Mouse (Mus musculus): Measurements from ENCODE around the gene Nwd2. TPM values are rescaled to one million over a fixed set of nuclear protein-coding genes. Genes with fewer than 3 reads are reported as not detected.

The Nwd2 gene
- polyA plus RNA-seq, 1 experiment from 2014 or later, result 0.14 TPM

DNA sequence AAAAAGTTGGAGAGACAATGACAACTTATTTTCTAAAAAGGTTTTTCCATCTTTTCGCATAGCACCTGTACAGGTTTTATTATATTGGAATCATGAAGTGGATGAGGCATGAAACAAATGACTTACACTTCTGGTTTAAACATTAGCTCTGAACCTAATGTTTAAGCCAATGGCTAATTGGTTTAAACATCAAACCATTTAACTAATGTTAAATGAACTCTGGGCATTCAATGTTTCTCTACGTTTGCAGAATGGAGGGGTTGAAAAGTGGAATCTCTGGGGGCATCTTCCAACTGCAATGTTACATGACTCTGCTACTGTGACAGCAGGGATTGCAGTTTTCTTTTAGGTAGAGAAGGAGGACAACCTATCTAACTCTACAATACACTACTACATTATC is 27.0 kb downstream of the Nwd2 start:
- Histone ChIP-seq H3K9me3 (no peaks in the 10 kb centered on the region), H3K4me1 (no peaks in the 10 kb centered on the region), H3K36me3 (no peaks in the 10 kb centered on the region), H3K27ac (no peak overlapping the region), H3K27me3 (ENCODE audit: insufficient read depth, poor library complexity, severe bottlenecking) (no peaks in the 10 kb centered on the region), H3K4me3 (no peak overlapping the region)
- 87% methylated on average over 2 of the region's 2 CpGs for WGBS
- DNase-seq (ENCODE audit: low spot score), result no peak

GRCm38 (mm10) chr5:63689084-63689483 is 40.2 kb downstream of the Nwd2 start:
- no peaks in the 10 kb centered on the region for H3K27me3 ChIP-seq (ENCODE audit: insufficient read depth, poor library complexity, severe bottlenecking)
- H3K27ac ChIP-seq, result no peak overlapping the region
- H3K4me3 ChIP-seq, result no peak overlapping the region
- 52% methylated on average over 1 of the region's 1 CpGs for WGBS
- no peaks in the 10 kb centered on the region for H3K36me3 ChIP-seq
- DNase-seq (ENCODE audit: low spot score), result no peak
- H3K9me3 ChIP-seq, result no peaks in the 10 kb centered on the region
- H3K4me1 ChIP-seq, result no peaks in the 10 kb centered on the region

DNA sequence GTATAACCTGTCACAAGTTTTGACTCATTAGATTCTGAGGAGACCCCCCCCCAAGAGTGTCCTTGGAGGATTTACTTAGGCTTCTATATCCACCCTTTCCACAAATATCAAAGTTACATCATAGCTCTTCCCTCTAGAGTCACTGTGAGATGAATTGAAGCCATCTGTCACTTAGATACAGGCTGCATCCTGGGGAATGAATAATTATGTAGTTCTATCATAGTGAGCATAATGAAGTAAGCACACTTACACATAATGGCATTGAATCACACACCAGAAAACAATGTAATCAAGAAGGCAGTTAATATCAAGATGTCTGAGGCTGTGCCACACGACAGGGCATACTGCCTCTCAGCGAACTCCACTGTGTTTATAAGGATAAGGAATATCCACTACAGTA is 47.9 kb downstream of the Nwd2 start:
- Histone ChIP-seq H3K4me1 (no peaks in the 10 kb centered on the region), H3K36me3 (no peaks in the 10 kb centered on the region), H3K27ac (no peak overlapping the region), H3K4me3 (no peak overlapping the region), H3K9me3 (no peaks in the 10 kb centered on the region), H3K27me3 (ENCODE audit: insufficient read depth, poor library complexity, severe bottlenecking) (no peaks in the 10 kb centered on the region)
- no peak for DNase-seq (ENCODE audit: low spot score)
- 81% methylated on average over 2 of the region's 2 CpGs for WGBS

GRCm38 (mm10) chr5:63697196-63697595 is 48.3 kb downstream of the Nwd2 start:
- WGBS, result 72% methylated on average over 5 of the region's 5 CpGs
- H3K4me3 ChIP-seq, result no peak overlapping the region

GRCm38 (mm10) chr5:63728955-63729354 is 80.1 kb downstream of the Nwd2 start:
- Histone ChIP-seq H3K36me3 (no peaks in the 10 kb centered on the region), H3K27me3 (ENCODE audit: insufficient read depth, poor library complexity, severe bottlenecking) (no peaks in the 10 kb centered on the region), H3K4me3 (no peak overlapping the region), H3K9me3 (no peaks in the 10 kb centered on the region), H3K27ac (no peak overlapping the region), H3K4me1 (no peaks in the 10 kb centered on the region)
- WGBS, result 65% methylated on average over 3 of the region's 3 CpGs
- no peak for DNase-seq (ENCODE audit: low spot score)

More at GRCm38 (mm10) chr5:63697196-63697595, 48.3 kb downstream of the Nwd2 start:
- H3K27ac ChIP-seq, result no peak overlapping the region
- no peaks in the 10 kb centered on the region for H3K36me3 ChIP-seq
- no peaks in the 10 kb centered on the region for H3K27me3 ChIP-seq (ENCODE audit: insufficient read depth, poor library complexity, severe bottlenecking)
- no peaks in the 10 kb centered on the region for H3K9me3 ChIP-seq
- no peaks in the 10 kb centered on the region for H3K4me1 ChIP-seq
- no peak for DNase-seq (ENCODE audit: low spot score)

GRCm38 (mm10) chr5:63735521-63735920 is 86.6 kb downstream of the Nwd2 start:
- H3K4me3 ChIP-seq, result no peak overlapping the region
- H3K4me1 ChIP-seq, result no peaks in the 10 kb centered on the region
- DNase-seq (ENCODE audit: low spot score), result no peak
- no peak overlapping the region for H3K27ac ChIP-seq
- H3K9me3 ChIP-seq, result no peaks in the 10 kb centered on the region
- WGBS, result 64% methylated on average over 7 of the region's 7 CpGs
- no peaks in the 10 kb centered on the region for H3K36me3 ChIP-seq
- H3K27me3 ChIP-seq (ENCODE audit: insufficient read depth, poor library complexity, severe bottlenecking), result no peaks in the 10 kb centered on the region

GRCm38 (mm10) chr5:63743426-63743825 is 94.5 kb downstream of the Nwd2 start:
- Histone ChIP-seq H3K4me1 (no peaks in the 10 kb centered on the region), H3K27me3 (ENCODE audit: insufficient read depth, poor library complexity, severe bottlenecking) (no peaks in the 10 kb centered on the region), H3K9me3 (no peaks in the 10 kb centered on the region), H3K4me3 (no peak overlapping the region), H3K36me3 (no peaks in the 10 kb centered on the region), H3K27ac (no peak overlapping the region)
- DNase-seq (ENCODE audit: low spot score), result no peak
- WGBS, result 75% methylated on average over 2 of the region's 2 CpGs

- no peaks in the 10 kb centered on the region for H3K4me1 ChIP-seq
- H3K36me3 ChIP-seq, result no peaks in the 10 kb centered on the region
- no peak overlapping the region for H3K4me3 ChIP-seq
- no peaks in the 10 kb centered on the region for H3K9me3 ChIP-seq
- H3K27me3 ChIP-seq (ENCODE audit: insufficient read depth, poor library complexity, severe bottlenecking), result no peaks in the 10 kb centered on the region
- no peak for DNase-seq (ENCODE audit: low spot score)
- 77% methylated on average over 2 of the region's 2 CpGs for WGBS
- no peak overlapping the region for H3K27ac ChIP-seq
Measured at GRCm38 (mm10) chr5:63748299-63748698, 99.4 kb downstream of the Nwd2 start.

GRCm38 (mm10) chr5:63748759-63749158 is 99.9 kb downstream of the Nwd2 start:
- no peak for DNase-seq (ENCODE audit: low spot score)
- no peaks in the 10 kb centered on the region for H3K4me1 ChIP-seq
- H3K27me3 ChIP-seq (ENCODE audit: insufficient read depth, poor library complexity, severe bottlenecking), result no peaks in the 10 kb centered on the region
- H3K4me3 ChIP-seq, result no peak overlapping the region
- 78% methylated on average over 1 of the region's 1 CpGs for WGBS
- H3K9me3 ChIP-seq, result no peaks in the 10 kb centered on the region
- no peak overlapping the region for H3K27ac ChIP-seq
- H3K36me3 ChIP-seq, result no peaks in the 10 kb centered on the region

GRCm38 (mm10) chr5:63755092-63755761 is 106.3 kb downstream of the Nwd2 start:
- H3K27me3 ChIP-seq (ENCODE audit: insufficient read depth, poor library complexity, severe bottlenecking), result no peaks in the 10 kb centered on the region
- H3K9me3 ChIP-seq, result no peaks in the 10 kb centered on the region
- 70% methylated on average over 5 of the region's 5 CpGs for WGBS
- no peak overlapping the region for H3K27ac ChIP-seq
- no peaks in the 10 kb centered on the region for H3K36me3 ChIP-seq
- DNase-seq (ENCODE audit: low spot score), result no peak
- H3K4me1 ChIP-seq, result no peaks in the 10 kb centered on the region
- no peak overlapping the region for H3K4me3 ChIP-seq

GRCm38 (mm10) chr5:63755938-63756337 is 107.0 kb downstream of the Nwd2 start:
- no peak overlapping the region for H3K27ac ChIP-seq
- H3K9me3 ChIP-seq, result no peaks in the 10 kb centered on the region
- 79% methylated on average over 3 of the region's 3 CpGs for WGBS
- no peaks in the 10 kb centered on the region for H3K4me1 ChIP-seq
- no peak for DNase-seq (ENCODE audit: low spot score)
- no peaks in the 10 kb centered on the region for H3K27me3 ChIP-seq (ENCODE audit: insufficient read depth, poor library complexity, severe bottlenecking)
- H3K4me3 ChIP-seq, result no peak overlapping the region
- H3K36me3 ChIP-seq, result no peaks in the 10 kb centered on the region

DNA sequence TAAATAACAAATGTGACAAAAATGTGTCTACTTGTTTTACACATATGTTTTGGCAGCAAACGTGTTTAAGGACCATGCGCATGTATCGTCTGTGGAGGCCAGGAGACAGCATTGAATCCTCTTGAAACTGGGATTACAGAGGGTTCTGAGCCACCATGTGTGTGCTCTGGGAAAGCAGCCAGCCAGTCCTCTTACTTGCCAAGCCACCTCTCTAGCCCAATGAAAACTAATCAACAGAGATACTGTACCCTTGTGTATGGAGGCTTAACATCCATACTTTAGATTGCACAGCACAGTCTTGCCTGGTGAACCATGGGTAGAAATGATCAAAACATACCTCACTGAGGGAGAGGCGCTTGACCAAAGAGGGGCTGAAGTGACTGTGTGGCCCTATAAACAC is 117.0 kb downstream of the Nwd2 start:
- H3K27ac ChIP-seq, result no peak overlapping the region
- 84% methylated on average over 4 of the region's 4 CpGs for WGBS
- DNase-seq (ENCODE audit: low spot score), result no peak

DNA sequence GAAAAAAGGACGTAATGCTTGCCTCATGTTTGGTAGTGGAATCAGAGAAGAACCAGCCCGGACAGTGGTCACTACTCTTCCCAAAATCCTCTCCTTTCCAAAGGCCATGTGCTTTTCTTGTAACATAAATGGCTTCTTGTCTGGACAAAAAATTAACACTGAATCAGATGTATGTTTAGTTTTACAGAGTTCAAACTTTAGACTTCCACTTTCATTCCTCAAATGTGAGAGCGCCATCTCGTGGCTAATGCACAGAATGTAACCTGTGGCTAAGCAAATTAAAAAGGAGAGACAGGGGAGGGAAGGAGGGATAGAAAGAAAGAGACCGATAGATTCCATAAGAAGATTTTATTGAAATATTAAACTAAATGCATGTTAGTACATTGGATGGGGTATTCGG is 117.8 kb downstream of the Nwd2 start:
- H3K27ac ChIP-seq, result no peak overlapping the region
- H3K36me3 ChIP-seq, result no peaks in the 10 kb centered on the region
- no peak overlapping the region for H3K4me3 ChIP-seq
- no peaks in the 10 kb centered on the region for H3K27me3 ChIP-seq (ENCODE audit: insufficient read depth, poor library complexity, severe bottlenecking)
- H3K4me1 ChIP-seq, result no peaks in the 10 kb centered on the region
- no peak for DNase-seq (ENCODE audit: low spot score)
- WGBS, result 42% methylated on average over 6 of the region's 6 CpGs
- no peaks in the 10 kb centered on the region for H3K9me3 ChIP-seq

More for the DNA sequence above, 117.0 kb downstream of the Nwd2 start:
- Histone ChIP-seq H3K27me3 (ENCODE audit: insufficient read depth, poor library complexity, severe bottlenecking) (no peaks in the 10 kb centered on the region), H3K36me3 (no peaks in the 10 kb centered on the region), H3K9me3 (no peaks in the 10 kb centered on the region), H3K4me3 (no peak overlapping the region), H3K4me1 (no peaks in the 10 kb centered on the region)

- Histone ChIP-seq H3K27ac (no peak overlapping the region), H3K36me3 (no peaks in the 10 kb centered on the region), H3K9me3 (no peaks in the 10 kb centered on the region), H3K4me3 (no peak overlapping the region), H3K4me1 (no peaks in the 10 kb centered on the region), H3K27me3 (ENCODE audit: insufficient read depth, poor library complexity, severe bottlenecking) (no peaks in the 10 kb centered on the region)
- DNase-seq (ENCODE audit: low spot score), result no peak
- WGBS, result 78% methylated on average over 8 of the region's 8 CpGs
Measured at GRCm38 (mm10) chr5:63767464-63767863, 118.6 kb downstream of the Nwd2 start.
